Comparison of ENCODE assay signal across 8 mouse cellular contexts in genomic region chr17:24162584-24163175, GRCm38 (mm10). TPM values are rescaled to one million over a fixed set of nuclear protein-coding genes. Genes with fewer than 3 reads are reported as not detected.
DNase-seq lines count a peak whose midpoint lies in the region; ATAC-seq and TF ChIP-seq lines count a peak whose summit lies in the region.

No protein-coding gene starts in this region.

- no peak for TF ChIP-seq CTCF in layer of hippocampus, adult 2 months (conservative IDR thresholded peaks at IDR 0.05)

- H3K9me3 ChIP-seq in heart, embryonic 15.5 days (replicated peaks) = no peaks in the 10 kb centered on the region

- intact Hi-C loops in left cerebral cortex, postnatal 25 days (cut with DNase I) = no loop called here

- H3K27me3 ChIP-seq in heart, embryonic 15.5 days = no peaks in the 10 kb centered on the region

- H3K36me3 ChIP-seq in heart, embryonic 15.5 days = peaks cover 22% of the 10 kb centered on the region

- peak; percentile 5; the same call in 1 of the 2 replicates for ATAC-seq in heart, embryonic 15.5 days (replicated peaks; ENCODE audit: insufficient number of reproducible peaks, insufficient read depth, low FRiP score, low read depth)
- ATAC-seq in megakaryocyte-erythroid progenitor cell, adult 5-6 weeks (replicated peaks; ENCODE audit: low FRiP score, low TSS enrichment, poor library complexity, severe bottlenecking) = 0 out of 2 replicates have a peak, but pooled peaks have one; percentile 14

- DNase-seq in layer of hippocampus, adult 2 months (ENCODE audit: low spot score in 2 of 2) = no peak
- DNase-seq in layer of hippocampus, adult 18-20 months (ENCODE audit: low spot score in 2 of 2) = no peak
- peak; percentile 93 for DNase-seq in kidney, postnatal 36 days
- DNase-seq in gastrocnemius, postnatal 25 days = no peak
- no peak for DNase-seq in left cerebral cortex, postnatal 25 days (ENCODE audit: low spot score in 2 of 2)

- H3K4me1 ChIP-seq in brown adipose tissue, adult 24 weeks (ENCODE audit: control insufficient read depth, insufficient read depth, insufficient read length, low read length) = peaks cover 3% of the 10 kb centered on the region
- peaks cover 27% of the 10 kb centered on the region for H3K4me1 ChIP-seq in heart, embryonic 15.5 days (replicated peaks)

- H3K4me3 ChIP-seq in layer of hippocampus, adult 2 months = peak overlapping the region; percentile 90
- H3K4me3 ChIP-seq in brown adipose tissue, adult 24 weeks (ENCODE audit: insufficient read depth, low read depth, low read length) = peak overlapping the region; percentile 77
- H3K4me3 ChIP-seq in heart, embryonic 15.5 days = peak overlapping the region; percentile 86

- peak overlapping the region; percentile 99 for H3K4me2 ChIP-seq in heart, embryonic 15.5 days

- 18% methylated on average over 17 of the region's 17 CpGs for WGBS in heart, embryonic 15.5 days

- peak overlapping the region; percentile 94 for H3K27ac ChIP-seq in layer of hippocampus, adult 2 months
- H3K27ac ChIP-seq in brown adipose tissue, adult 24 weeks (replicated peaks; ENCODE audit: low read depth, low read length) = peak overlapping the region; percentile 54
- H3K27ac ChIP-seq in heart, embryonic 15.5 days = peak overlapping the region; percentile 90

- peak overlapping the region; percentile 75 for H3K9ac ChIP-seq in heart, embryonic 15.5 days

RNA-seq across cellular contexts. Expression of gene Amdhd2, which starts 0.9 kb away (rescaled TPM):
- 10 to 100 TPM; 43.1 to 45.3 TPM for total RNA-seq in layer of hippocampus, adult 2 months (2021)
- 10 to 100 TPM; 31.0 to 31.7 TPM for total RNA-seq in layer of hippocampus, adult 18-20 months (2021)
- polyA plus RNA-seq in brown adipose tissue, adult 24 weeks (2012; ENCODE audit: insufficient read depth, insufficient read length, missing spikeins) = 13.4 and 16.2 TPM in 2 replicates
- 20.6 and 28.8 TPM in 2 replicates for polyA plus RNA-seq in heart, embryonic 15.5 days (2015; fragmentation: Nextera tagmentation; extraction: Ambion mirVana)
- 50.8 and 51.8 TPM in 2 replicates for total RNA-seq in megakaryocyte-erythroid progenitor cell, adult 5-6 weeks (2014; fragmentation: Nextera tagmentation)
- 13.1 and 19.8 TPM in 2 replicates for total RNA-seq in megakaryocyte-erythroid progenitor cell, adult 5-6 weeks (2017)
- 1 to 10 TPM; 8.7 to 9.8 TPM for total RNA-seq in gastrocnemius, postnatal 25 days (2021)
- 10 to 100 TPM; 25.9 to 28.3 TPM for total RNA-seq in left cerebral cortex, postnatal 25 days (2021)

RNA-seq across cellular contexts. Expression of gene Atp6v0c, which starts 6.8 kb away (rescaled TPM):
- total RNA-seq in layer of hippocampus, adult 2 months (2021) = 1,000 to 10,000 TPM; 1,075 to 1,153 TPM
- total RNA-seq in layer of hippocampus, adult 18-20 months (2021) = 1,000 to 10,000 TPM; 1,141 to 1,201 TPM
- polyA plus RNA-seq in brown adipose tissue, adult 24 weeks (2012; ENCODE audit: insufficient read depth, insufficient read length, missing spikeins) = 241 and 250 TPM in 2 replicates
- polyA plus RNA-seq in heart, embryonic 15.5 days (2015; fragmentation: Nextera tagmentation; extraction: Ambion mirVana) = 447 and 510 TPM in 2 replicates
- 222 and 224 TPM in 2 replicates for total RNA-seq in megakaryocyte-erythroid progenitor cell, adult 5-6 weeks (2014; fragmentation: Nextera tagmentation)
- total RNA-seq in megakaryocyte-erythroid progenitor cell, adult 5-6 weeks (2017) = 72.2 and 95.8 TPM in 2 replicates
- total RNA-seq in gastrocnemius, postnatal 25 days (2021) = 100 to 1,000 TPM; 145 to 159 TPM
- total RNA-seq in left cerebral cortex, postnatal 25 days (2021) = 1,000 to 10,000 TPM; 1,342 to 1,424 TPM

RNA-seq across cellular contexts. Expression of gene Pdpk1, which starts 12.0 kb away (rescaled TPM):
- 100 to 1,000 TPM in 1 of 2 experiments, 10 to 100 TPM in 1; 97.3 to 109 TPM for total RNA-seq in layer of hippocampus, adult 2 months (2021)
- 100 to 1,000 TPM; 104 to 113 TPM for total RNA-seq in layer of hippocampus, adult 18-20 months (2021)
- 23.9 and 24.3 TPM in 2 replicates for polyA plus RNA-seq in brown adipose tissue, adult 24 weeks (2012; ENCODE audit: insufficient read depth, insufficient read length, missing spikeins)
- polyA plus RNA-seq in heart, embryonic 15.5 days (2015; fragmentation: Nextera tagmentation; extraction: Ambion mirVana) = 37.7 and 39.5 TPM in 2 replicates
- 47.0 and 48.0 TPM in 2 replicates for total RNA-seq in megakaryocyte-erythroid progenitor cell, adult 5-6 weeks (2014; fragmentation: Nextera tagmentation)
- total RNA-seq in megakaryocyte-erythroid progenitor cell, adult 5-6 weeks (2017) = 34.4 and 37.7 TPM in 2 replicates
- 10 to 100 TPM; 35.2 to 38.6 TPM for total RNA-seq in gastrocnemius, postnatal 25 days (2021)
- 100 to 1,000 TPM; 109 to 112 TPM for total RNA-seq in left cerebral cortex, postnatal 25 days (2021)

RNA-seq across cellular contexts. Expression of gene Tbc1d24, which starts 42.7 kb away (rescaled TPM):
- total RNA-seq in layer of hippocampus, adult 2 months (2021) = 10 to 100 TPM; 61.2 to 66.1 TPM
- 10 to 100 TPM; 54.2 to 57.6 TPM for total RNA-seq in layer of hippocampus, adult 18-20 months (2021)
- polyA plus RNA-seq in brown adipose tissue, adult 24 weeks (2012; ENCODE audit: insufficient read depth, insufficient read length, missing spikeins) = 2.7 and 7.0 TPM in 2 replicates
- 3.6 and 3.8 TPM in 2 replicates for polyA plus RNA-seq in heart, embryonic 15.5 days (2015; fragmentation: Nextera tagmentation; extraction: Ambion mirVana)
- 32.2 and 45.2 TPM in 2 replicates for total RNA-seq in megakaryocyte-erythroid progenitor cell, adult 5-6 weeks (2014; fragmentation: Nextera tagmentation)
- 6.0 and 6.6 TPM in 2 replicates for total RNA-seq in megakaryocyte-erythroid progenitor cell, adult 5-6 weeks (2017)
- total RNA-seq in gastrocnemius, postnatal 25 days (2021) = 1 to 10 TPM; 4.1 to 4.6 TPM
- total RNA-seq in left cerebral cortex, postnatal 25 days (2021) = 10 to 100 TPM; 63.7 to 68.9 TPM

RNA-seq across cellular contexts. Expression of gene Ntn3, which starts 46.7 kb away (rescaled TPM):
- 1 to 10 TPM; 9.1 to 9.9 TPM for total RNA-seq in layer of hippocampus, adult 2 months (2021)
- 1 to 10 TPM; 7.5 to 9.9 TPM for total RNA-seq in layer of hippocampus, adult 18-20 months (2021)
- polyA plus RNA-seq in brown adipose tissue, adult 24 weeks (2012; ENCODE audit: insufficient read depth, insufficient read length, missing spikeins) = 0.52 and 1.6 TPM in 2 replicates
- 1.9 and 2.9 TPM in 2 replicates for polyA plus RNA-seq in heart, embryonic 15.5 days (2015; fragmentation: Nextera tagmentation; extraction: Ambion mirVana)
- 0.92 TPM in 2 replicates for total RNA-seq in megakaryocyte-erythroid progenitor cell, adult 5-6 weeks (2014; fragmentation: Nextera tagmentation)
- 0.19 and 0.38 TPM in 2 replicates for total RNA-seq in megakaryocyte-erythroid progenitor cell, adult 5-6 weeks (2017)
- under 1 TPM; 0.35 to 0.56 TPM for total RNA-seq in gastrocnemius, postnatal 25 days (2021)
- 10 to 100 TPM in 1 of 2 experiments, 1 to 10 TPM in 1; 9.8 to 10.8 TPM for total RNA-seq in left cerebral cortex, postnatal 25 days (2021)

Comparison
In these comparisons a context has a peak if more than half of its experiments do, and no peak if none do; other contexts are left out.
1. DNase-seq: peak in kidney, postnatal 36 days (2 of 2); none in layer of hippocampus, adult 2 months (0 of 2), layer of hippocampus, adult 18-20 months (0 of 2), gastrocnemius, postnatal 25 days (single experiment) and left cerebral cortex, postnatal 25 days (0 of 2).
2. RNA of gene Atp6v0c, which starts 6.8 kb away (total RNA-seq): 1,342 to 1,424 TPM in left cerebral cortex, postnatal 25 days, 1,141 to 1,201 TPM in layer of hippocampus, adult 18-20 months and 1,075 to 1,153 TPM in layer of hippocampus, adult 2 months; 72.2 to 224 TPM in megakaryocyte-erythroid progenitor cell, adult 5-6 weeks and 145 to 159 TPM in gastrocnemius, postnatal 25 days; every median in the first group is over 4 times any median in the second.
3. Peak in every context shown above with its lines, with median percentiles within 50 percentile points of each other: H3K27ac ChIP-seq and H3K4me3 ChIP-seq.